Mouse (Mus musculus) layer of hippocampus, adult 11-12 months (tissue): ENCODE results near the gene Arhgap23.

Experiments
- DNase-seq: peaks from one replicate; pipeline ENCODE4 v3.0.0; 2022; ENCODE audit warnings: low spot score

Gene Arhgap23

GRCm38 (mm10) chr11:97534442-97535307, 119.3 kb downstream of the Arhgap23 start:
- DNase-seq = peak; percentile 43

- no peak for DNase-seq
These were observed 119.9 kb downstream of the Arhgap23 start for GRCm38 (mm10) chr11:97535308-97535630.

DNA sequence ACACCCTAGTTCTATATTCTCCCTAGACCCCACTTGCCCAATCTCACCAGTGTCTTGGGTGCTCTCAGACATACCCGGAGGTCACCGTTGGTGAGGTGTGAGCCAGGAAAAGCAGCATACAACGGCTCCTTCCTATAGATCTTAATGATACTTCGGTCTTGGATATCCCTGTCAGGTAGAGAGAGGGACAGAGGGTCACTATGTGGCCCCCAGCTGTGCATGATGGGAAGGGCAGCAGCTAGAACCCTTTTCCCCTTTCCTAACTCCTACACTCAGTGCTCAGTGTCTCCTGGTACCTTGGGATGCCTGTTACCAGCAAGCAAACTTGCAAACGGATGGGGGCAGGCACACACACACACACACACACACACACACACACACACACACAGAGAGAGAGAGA, 120.3 kb downstream of the Arhgap23 start:
- no peak for DNase-seq

DNA sequence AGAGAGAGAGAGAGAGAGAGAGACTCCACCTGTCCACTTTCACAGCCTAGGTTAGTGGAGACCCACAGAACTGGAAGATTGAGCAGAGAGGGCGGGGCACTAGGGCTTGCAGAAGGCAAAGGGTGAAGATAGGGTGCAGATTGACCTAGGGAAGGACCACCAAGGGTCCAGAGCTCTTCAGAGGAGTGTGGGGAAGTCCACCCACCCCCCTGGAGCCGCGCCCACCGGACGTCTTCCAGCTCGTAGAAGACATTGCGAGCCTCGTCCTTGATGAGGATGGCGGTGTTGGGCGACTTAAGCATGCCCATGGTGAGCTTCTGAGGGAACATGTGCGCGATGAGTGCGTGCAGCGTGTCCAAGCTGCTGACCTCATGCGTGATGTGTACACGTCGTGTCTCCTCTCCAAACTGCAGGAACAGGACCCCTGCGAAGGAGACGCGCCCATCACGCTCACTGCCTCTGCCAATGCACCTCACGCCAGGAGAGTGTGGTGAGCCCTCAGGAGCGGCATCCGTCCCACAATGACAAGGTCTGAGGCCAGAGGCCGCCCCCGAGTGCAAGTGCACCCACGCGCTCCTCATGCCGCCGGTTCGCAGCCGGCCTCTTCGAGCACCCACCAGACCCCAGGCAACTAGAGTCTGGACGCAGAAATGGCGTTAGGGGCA, 120.9 kb downstream of the Arhgap23 start:
- no peak for DNase-seq

DNA sequence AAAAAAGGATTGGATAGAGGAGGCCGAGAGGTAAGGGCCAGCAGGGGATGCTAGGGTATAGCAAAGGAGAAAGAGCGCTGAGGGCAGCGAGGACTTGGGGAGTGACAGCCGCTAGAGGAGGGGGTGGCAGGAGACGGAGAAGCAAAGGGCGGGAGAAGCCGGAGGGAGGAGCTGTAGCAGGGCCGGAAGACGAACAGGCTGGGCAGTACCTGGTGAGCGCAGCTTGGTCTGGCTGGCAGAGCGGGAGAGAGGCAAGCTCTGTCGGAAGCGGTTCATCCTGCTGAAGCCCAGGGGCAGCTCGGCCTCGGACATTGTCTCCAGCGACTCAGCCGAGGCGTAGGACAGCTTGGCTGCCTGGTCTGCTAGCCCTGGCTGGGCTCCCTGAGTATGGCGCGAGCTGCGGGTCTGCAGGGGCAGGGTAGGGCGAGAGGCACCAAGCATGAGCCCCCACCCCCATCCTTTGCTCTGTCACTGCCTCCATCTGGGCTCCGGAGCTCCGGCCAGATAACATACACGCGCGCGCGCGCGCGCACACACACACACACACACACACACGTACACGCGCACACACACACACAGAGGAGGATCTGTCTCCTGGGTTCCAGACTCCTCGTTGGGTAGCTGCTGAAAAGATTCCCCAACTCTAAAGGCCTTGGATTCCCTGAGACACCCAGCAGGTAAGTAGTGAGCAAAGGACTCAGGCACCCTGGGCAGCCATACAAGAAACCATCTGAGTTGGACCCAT, 121.7 kb downstream of the Arhgap23 start:
- DNase-seq = peak; percentile 40

- no peak for DNase-seq
These were observed 122.3 kb downstream of the Arhgap23 start for GRCm38 (mm10) chr11:97537580-97538089.

- DNase-seq = no peak
These were observed 124.3 kb downstream of the Arhgap23 start for GRCm38 (mm10) chr11:97539622-97540021.

GRCm38 (mm10) chr11:97540136-97540535, 124.8 kb downstream of the Arhgap23 start:
- no peak for DNase-seq

- peak; percentile 68 for DNase-seq
These were observed 125.3 kb downstream of the Arhgap23 start for GRCm38 (mm10) chr11:97540604-97541003.

- no peak for DNase-seq
These were observed 127.1 kb downstream of the Arhgap23 start for GRCm38 (mm10) chr11:97542171-97543150.

- peak; percentile 74 for DNase-seq
These were observed 127.9 kb downstream of the Arhgap23 start for GRCm38 (mm10) chr11:97543181-97543733.

- no peak for DNase-seq
These were observed 128.6 kb downstream of the Arhgap23 start for GRCm38 (mm10) chr11:97543883-97544282.

GRCm38 (mm10) chr11:97545808-97546560, 130.7 kb downstream of the Arhgap23 start:
- no peak for DNase-seq

- DNase-seq = peak; percentile 39
These were observed 131.6 kb downstream of the Arhgap23 start for GRCm38 (mm10) chr11:97546804-97547411.

DNA sequence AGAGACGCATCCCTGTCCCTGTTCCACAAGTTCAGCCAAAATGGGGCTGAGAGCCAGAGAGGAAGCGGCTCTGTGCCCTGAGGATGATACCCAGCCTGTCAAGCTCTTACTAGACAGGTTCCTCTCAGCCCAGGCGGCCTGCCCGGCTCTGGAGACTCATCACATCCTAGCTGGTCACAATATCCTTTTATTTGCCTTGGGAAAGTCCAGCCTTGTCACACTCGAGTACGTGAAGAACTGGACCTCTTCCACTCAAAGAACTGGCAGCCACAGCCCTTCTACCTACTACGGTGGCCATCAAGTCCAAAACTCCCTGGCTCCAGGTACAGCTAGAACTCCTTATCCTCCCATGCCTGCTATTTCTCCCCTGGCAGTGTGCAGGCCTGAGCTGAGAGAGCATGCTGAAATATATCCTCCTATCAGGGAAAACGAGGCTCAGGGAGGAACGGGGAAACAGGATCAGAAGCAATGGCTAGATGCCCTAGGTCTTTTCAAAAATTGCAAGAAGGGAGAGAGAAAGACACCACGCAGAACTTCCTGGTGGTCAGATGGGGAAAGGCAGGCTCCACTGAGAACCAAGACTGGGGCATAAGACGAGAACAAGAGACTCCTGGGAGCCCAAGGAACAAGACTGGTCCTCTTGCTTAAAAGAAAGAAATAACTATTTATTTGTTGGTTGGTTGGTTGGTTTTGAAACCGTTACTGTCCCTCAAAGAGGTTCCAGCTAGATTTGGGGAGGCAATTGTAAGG, 132.8 kb downstream of the Arhgap23 start:
- no peak for DNase-seq

DNA sequence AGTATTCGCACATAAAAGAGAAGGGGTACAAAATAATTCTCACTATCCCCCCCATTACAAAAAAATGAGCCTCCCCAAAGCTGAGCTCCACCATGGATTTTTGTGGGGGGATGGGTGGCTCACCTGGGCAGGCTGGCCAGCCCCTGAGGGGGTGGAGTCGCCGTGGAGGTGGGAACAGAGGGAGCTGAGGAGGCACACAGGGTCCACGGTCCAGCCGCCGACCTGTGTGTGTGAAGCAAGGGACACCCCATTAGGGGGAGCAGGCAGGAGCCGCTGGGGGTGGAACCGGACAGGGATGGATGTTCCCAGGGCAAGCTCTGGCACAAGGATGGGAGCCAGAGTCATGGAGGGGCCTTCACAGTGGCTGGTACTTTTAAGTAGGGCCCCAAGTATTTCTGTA, 133.4 kb downstream of the Arhgap23 start:
- no peak for DNase-seq
